Mouse (Mus musculus): ENCODE measurements around the gene Odaph. TPM values are rescaled to one million over a fixed set of nuclear protein-coding genes. Genes with fewer than 3 reads are reported as not detected.

Odaph gene
- 0.17 and 0.22 TPM in 2 replicates for polyA plus RNA-seq (2015; fragmentation: Nextera tagmentation; extraction: Ambion mirVana)

DNA sequence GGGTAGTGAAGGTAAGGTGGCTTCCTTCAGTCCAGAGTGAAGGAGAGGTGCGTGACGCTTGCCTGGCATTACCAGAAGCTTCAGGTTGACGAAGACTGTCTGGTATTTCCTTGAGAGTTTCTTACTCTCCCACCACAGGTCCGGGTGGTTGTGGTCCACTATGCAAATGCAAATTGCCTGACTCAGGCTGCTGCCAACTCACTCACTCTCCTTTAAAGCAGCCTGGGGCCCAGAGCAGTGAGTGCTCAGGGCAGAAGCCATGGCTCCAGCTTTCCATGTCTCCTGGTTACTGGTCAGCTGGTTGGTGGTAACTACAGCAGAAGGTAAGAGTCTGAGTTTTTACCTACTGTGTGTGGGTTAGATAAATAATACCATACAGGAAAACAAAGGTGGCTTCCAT, at the start of gene Odaph:
Odaph (plus strand) TSS at position 240 of the 400 bp plus-strand sequence.

DNA sequence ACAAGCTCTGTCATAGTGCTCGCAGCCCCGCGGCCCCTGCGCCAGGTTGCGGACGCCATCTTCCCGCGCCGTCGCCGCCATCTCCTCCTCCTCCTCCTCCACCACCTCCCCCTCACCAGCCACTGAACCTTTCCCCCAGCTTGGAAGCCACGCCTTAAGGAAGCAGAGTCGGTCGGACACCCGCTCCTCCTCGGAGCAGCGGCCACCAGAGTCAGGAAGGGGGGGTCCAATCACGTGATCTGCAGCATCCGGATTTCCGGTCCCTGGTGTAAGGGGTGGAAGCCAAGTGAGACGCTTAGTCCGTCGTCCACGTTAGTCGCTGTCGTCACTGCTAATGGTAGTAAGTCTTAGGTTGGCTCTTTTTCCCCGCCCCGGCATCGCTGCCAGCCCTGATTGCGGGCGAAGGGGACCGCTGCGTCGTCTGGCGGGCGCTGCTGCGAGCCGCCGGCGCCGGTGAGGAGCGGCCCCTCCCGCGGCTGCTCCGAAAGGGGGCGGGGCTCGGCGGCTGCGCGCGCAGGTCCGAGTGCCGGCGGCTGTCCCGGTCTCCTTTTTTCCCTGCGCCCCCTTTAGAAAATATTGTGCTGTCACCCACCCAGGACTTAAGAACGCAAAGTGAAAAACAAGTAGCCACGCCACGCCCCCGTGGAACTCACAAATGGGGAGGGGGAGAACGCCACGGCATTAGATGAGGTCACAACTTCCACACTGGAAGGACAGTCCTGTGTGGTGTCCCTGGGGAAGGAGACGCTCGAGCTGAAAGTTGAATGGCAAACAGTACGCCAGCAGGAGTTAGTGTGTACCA, 24.4 kb upstream of the Odaph start, which contains the start of gene Rchy1:
Rchy1 (minus strand) TSS at position 430 of the 802 bp plus-strand sequence.

DNA sequence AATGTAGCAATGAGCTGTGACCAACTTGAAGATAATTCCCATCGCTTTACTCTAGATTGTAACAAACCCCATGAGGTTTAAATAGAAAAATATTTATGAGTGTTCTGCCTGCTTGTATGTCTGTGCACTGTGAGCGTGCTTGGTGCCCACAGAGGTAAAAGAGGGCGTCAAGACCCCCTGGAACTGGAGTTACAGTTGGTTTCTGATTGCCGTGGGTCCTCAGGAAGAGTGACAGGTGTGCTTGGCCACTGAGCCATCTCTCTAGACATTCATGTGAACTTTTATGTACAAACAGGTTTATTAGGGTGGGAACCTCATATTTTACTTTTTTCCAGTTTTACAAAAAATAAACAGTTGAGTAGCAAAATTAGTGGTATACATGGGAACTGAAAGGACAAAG, 56.5 kb downstream of the Odaph start, which contains the start of gene Cdkl2:
Cdkl2 (minus strand) TSS at position 101 of the 400 bp plus-strand sequence.

Other genes starting within 250 kb of the Odaph start
- 57.0 and 59.5 TPM in 2 replicates for gene Rchy1, start 24.4 kb upstream of the Odaph start, polyA plus RNA-seq (2015; fragmentation: Nextera tagmentation; extraction: Ambion mirVana)
- gene Cdkl2, start 56.4 kb downstream of the Odaph start, polyA plus RNA-seq (2015; fragmentation: Nextera tagmentation; extraction: Ambion mirVana), result 4.1 and 5.8 TPM in 2 replicates
- gene G3bp2, start 96.2 kb downstream of the Odaph start, polyA plus RNA-seq (2015; fragmentation: Nextera tagmentation; extraction: Ambion mirVana), result 141 and 156 TPM in 2 replicates
- 31.2 and 37.4 TPM in 2 replicates for gene Uso1, start 150.5 kb downstream of the Odaph start, polyA plus RNA-seq (2015; fragmentation: Nextera tagmentation; extraction: Ambion mirVana)
- gene U90926, start 227.9 kb downstream of the Odaph start, polyA plus RNA-seq (2015; fragmentation: Nextera tagmentation; extraction: Ambion mirVana), result not detected in 2 replicates